Mouse (Mus musculus): ENCODE measurements at regions not wholly inside any gene's neighbourhood (a gene's known extent, or its start where the extent isn't known, plus 50 kb on each side); places are given as distances from the start of the nearest gene placed in this dataset.
A peak's percentile ranks its signal among the peaks of the same experiment; 100 is the strongest.

DNA sequence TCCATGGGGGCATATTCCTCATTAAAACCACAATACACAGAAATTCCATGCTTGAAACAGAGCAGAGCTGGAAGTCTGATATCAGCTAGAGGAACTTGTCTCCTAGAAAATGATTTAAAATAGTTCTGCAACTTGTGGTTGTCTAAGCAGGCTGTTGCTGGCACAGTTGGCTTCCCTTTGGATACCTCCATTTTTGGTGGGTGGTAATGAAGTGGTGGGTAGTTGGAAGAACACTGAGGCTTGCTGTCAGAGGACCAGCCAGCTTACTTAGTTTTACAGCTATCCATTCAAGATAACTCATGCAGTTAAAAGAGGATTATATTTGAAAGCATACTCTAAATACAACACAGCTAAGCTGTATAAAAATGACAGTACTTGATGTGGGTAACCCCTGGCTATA, 385.6 kb downstream of the Prdm13 start:
- Histone ChIP-seq H3K27me3 (ENCODE audit: control insufficient read depth, insufficient read depth, low read length) (no peaks in the 10 kb centered on the region), H3K4me1 (ENCODE audit: control insufficient read depth, insufficient read depth, low read length) (no peaks in the 10 kb centered on the region), H3K4me2 (ENCODE audit: low read depth, low read length) (no peak overlapping the region), H3K4me3 (replicated peaks; ENCODE audit: low read length) (no peak overlapping the region), H3K36me3 (ENCODE audit: control insufficient read depth, insufficient read depth, low read length) (no peaks in the 10 kb centered on the region), H3K9ac (ENCODE audit: low read length) (no peak overlapping the region), H3K9me3 (replicated peaks; ENCODE audit: control insufficient read depth, low read length) (no peaks in the 10 kb centered on the region), H3K27ac (ENCODE audit: low read length) (no peak overlapping the region)
- no peak for ATAC-seq (ENCODE audit: insufficient read depth, low FRiP score)

- Histone ChIP-seq H3K36me3 (ENCODE audit: control insufficient read depth, insufficient read depth, low read length) (no peaks in the 10 kb centered on the region), H3K4me2 (ENCODE audit: low read depth, low read length) (no peak overlapping the region), H3K9me3 (replicated peaks; ENCODE audit: control insufficient read depth, low read length) (no peaks in the 10 kb centered on the region), H3K9ac (ENCODE audit: low read length) (no peak overlapping the region), H3K4me3 (replicated peaks; ENCODE audit: low read length) (no peak overlapping the region), H3K27ac (ENCODE audit: low read length) (no peak overlapping the region), H3K4me1 (ENCODE audit: control insufficient read depth, insufficient read depth, low read length) (no peaks in the 10 kb centered on the region), H3K27me3 (ENCODE audit: control insufficient read depth, insufficient read depth, low read length) (no peaks in the 10 kb centered on the region)
- 64% methylated on average over 2 of the region's 2 CpGs for WGBS
- ATAC-seq (ENCODE audit: insufficient read depth, low FRiP score) = no peak
These were observed 418.5 kb downstream of the Prdm13 start for GRCm38 (mm10) chr4:21267302-21267701.

DNA sequence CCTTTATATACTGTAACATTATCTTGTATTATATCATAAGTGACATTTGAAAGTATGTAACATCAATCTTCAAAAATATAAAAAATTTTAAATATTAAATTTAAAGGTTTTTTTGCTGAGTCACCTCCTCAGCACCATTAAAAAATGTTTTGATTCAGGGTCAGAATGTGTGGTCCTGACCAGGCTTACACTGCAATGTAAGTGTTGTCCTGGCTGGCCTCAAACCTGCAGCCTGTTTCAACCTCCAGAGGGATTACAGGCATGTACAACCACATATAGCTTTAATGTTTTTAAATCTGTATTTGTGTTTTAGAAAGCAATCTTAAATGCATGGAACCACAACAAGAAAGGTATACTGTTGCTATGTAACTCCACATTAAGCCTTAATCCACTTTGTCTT, 418.9 kb downstream of the Prdm13 start:
- no peaks in the 10 kb centered on the region for H3K9me3 ChIP-seq (replicated peaks; ENCODE audit: control insufficient read depth, low read length)
- no peaks in the 10 kb centered on the region for H3K4me1 ChIP-seq (ENCODE audit: control insufficient read depth, insufficient read depth, low read length)
- no peak for ATAC-seq (ENCODE audit: insufficient read depth, low FRiP score)
- no peaks in the 10 kb centered on the region for H3K36me3 ChIP-seq (ENCODE audit: control insufficient read depth, insufficient read depth, low read length)
- H3K9ac ChIP-seq (ENCODE audit: low read length) = no peak overlapping the region
- H3K4me3 ChIP-seq (replicated peaks; ENCODE audit: low read length) = no peak overlapping the region
- no peak overlapping the region for H3K27ac ChIP-seq (ENCODE audit: low read length)
- H3K4me2 ChIP-seq (ENCODE audit: low read depth, low read length) = no peak overlapping the region
- no peaks in the 10 kb centered on the region for H3K27me3 ChIP-seq (ENCODE audit: control insufficient read depth, insufficient read depth, low read length)

DNA sequence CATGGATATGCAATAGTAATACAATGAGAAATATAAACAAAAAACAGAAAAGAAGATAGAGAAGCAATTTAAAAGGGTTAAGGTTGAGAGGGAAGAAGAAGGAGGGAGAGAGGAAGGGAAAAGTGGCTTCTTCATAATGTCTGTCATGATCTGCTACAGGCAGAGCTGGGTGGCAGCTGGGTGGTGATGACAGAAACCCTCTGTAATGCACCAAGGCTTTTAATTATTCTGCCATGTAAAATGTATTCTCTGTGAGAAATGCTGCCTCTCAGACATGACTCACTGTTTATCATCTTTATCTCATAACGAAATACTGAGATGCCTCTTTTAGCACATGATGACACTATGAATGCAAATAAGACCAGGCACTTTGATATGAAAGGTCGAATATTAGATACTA, 435.4 kb downstream of the Prdm13 start:
- ATAC-seq (ENCODE audit: insufficient read depth, low FRiP score) = no peak
- H3K4me3 ChIP-seq (replicated peaks; ENCODE audit: low read length) = no peak overlapping the region
- 51% methylated on average over 2 of the region's 2 CpGs for WGBS
- H3K9ac ChIP-seq (ENCODE audit: low read length) = no peak overlapping the region
- H3K36me3 ChIP-seq (ENCODE audit: control insufficient read depth, insufficient read depth, low read length) = no peaks in the 10 kb centered on the region
- no peaks in the 10 kb centered on the region for H3K27me3 ChIP-seq (ENCODE audit: control insufficient read depth, insufficient read depth, low read length)
- no peaks in the 10 kb centered on the region for H3K4me1 ChIP-seq (ENCODE audit: control insufficient read depth, insufficient read depth, low read length)
- H3K9me3 ChIP-seq (replicated peaks; ENCODE audit: control insufficient read depth, low read length) = no peaks in the 10 kb centered on the region
- no peak overlapping the region for H3K27ac ChIP-seq (ENCODE audit: low read length)
- no peak overlapping the region for H3K4me2 ChIP-seq (ENCODE audit: low read depth, low read length)

DNA sequence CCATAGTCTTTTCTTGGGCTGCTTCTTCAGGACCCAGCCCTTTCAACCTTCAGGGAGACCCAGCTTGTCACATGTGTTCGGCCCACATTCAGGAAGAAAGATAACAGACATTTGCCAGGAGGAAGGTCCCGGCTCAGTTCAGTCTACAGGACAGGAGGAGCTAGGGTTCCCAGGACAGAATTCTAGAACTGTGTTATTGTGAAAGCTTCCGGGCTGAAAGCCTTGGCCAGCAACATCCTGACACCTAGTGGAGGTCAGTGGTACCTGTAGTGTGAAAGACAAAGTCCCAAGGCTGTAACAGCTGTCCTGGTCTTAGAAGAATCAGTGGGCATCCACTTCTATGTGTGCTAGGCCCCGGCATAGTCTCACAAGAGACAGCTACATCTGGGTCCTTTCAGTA, 463.1 kb downstream of the Prdm13 start:
- Histone ChIP-seq H3K36me3 (ENCODE audit: control insufficient read depth, insufficient read depth, low read length) (no peaks in the 10 kb centered on the region), H3K4me3 (replicated peaks; ENCODE audit: low read length) (no peak overlapping the region), H3K4me1 (ENCODE audit: control insufficient read depth, insufficient read depth, low read length) (no peaks in the 10 kb centered on the region), H3K27me3 (ENCODE audit: control insufficient read depth, insufficient read depth, low read length) (no peaks in the 10 kb centered on the region), H3K27ac (ENCODE audit: low read length) (no peak overlapping the region), H3K9me3 (replicated peaks; ENCODE audit: control insufficient read depth, low read length) (no peaks in the 10 kb centered on the region), H3K9ac (ENCODE audit: low read length) (peak overlapping the region; percentile 35; the same call in 1 of the 2 replicates), H3K4me2 (ENCODE audit: low read depth, low read length) (no peak overlapping the region)
- ATAC-seq (ENCODE audit: insufficient read depth, low FRiP score) = peak; percentile 44; the same call in 1 of the 2 replicates
- WGBS = 24% methylated on average over 4 of the region's 4 CpGs

DNA sequence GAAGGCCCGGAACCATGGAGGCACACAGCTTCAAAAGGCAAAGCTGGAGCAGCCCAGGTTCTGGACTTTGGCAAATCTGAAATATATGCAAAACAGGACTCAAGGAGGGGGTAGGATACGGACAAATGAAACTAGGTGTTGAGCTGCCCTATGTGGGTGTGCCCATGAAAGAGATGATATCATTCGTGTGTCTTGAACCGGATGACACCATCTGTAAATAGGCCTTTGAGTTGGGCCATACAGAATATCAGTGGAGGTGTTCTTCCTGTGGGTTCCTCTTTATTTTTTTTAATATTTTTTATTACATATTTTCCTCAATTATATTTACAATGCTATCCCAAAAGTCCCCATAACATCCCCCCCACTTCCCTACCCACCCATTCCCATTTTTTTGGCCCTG, 478.1 kb downstream of the Prdm13 start:
- Histone ChIP-seq H3K4me1 (ENCODE audit: control insufficient read depth, insufficient read depth, low read length) (no peaks in the 10 kb centered on the region), H3K27ac (ENCODE audit: low read length) (no peak overlapping the region), H3K9me3 (replicated peaks; ENCODE audit: control insufficient read depth, low read length) (no peaks in the 10 kb centered on the region), H3K27me3 (ENCODE audit: control insufficient read depth, insufficient read depth, low read length) (no peaks in the 10 kb centered on the region), H3K9ac (ENCODE audit: low read length) (no peak overlapping the region), H3K4me3 (replicated peaks; ENCODE audit: low read length) (no peak overlapping the region), H3K36me3 (ENCODE audit: control insufficient read depth, insufficient read depth, low read length) (no peaks in the 10 kb centered on the region), H3K4me2 (ENCODE audit: low read depth, low read length) (no peak overlapping the region)
- WGBS = 96% methylated on average over 4 of the region's 4 CpGs
- ATAC-seq (ENCODE audit: insufficient read depth, low FRiP score) = no peak

GRCm38 (mm10) chr4:21195620-21196019, 490.1 kb downstream of the Prdm13 start:
- WGBS = 74% methylated on average over 1 of the region's 1 CpGs
- no peaks in the 10 kb centered on the region for H3K4me1 ChIP-seq (ENCODE audit: control insufficient read depth, insufficient read depth, low read length)
- H3K27me3 ChIP-seq (ENCODE audit: control insufficient read depth, insufficient read depth, low read length) = no peaks in the 10 kb centered on the region
- H3K9me3 ChIP-seq (replicated peaks; ENCODE audit: control insufficient read depth, low read length) = no peaks in the 10 kb centered on the region
- no peak overlapping the region for H3K4me2 ChIP-seq (ENCODE audit: low read depth, low read length)
- no peak overlapping the region for H3K27ac ChIP-seq (ENCODE audit: low read length)
- H3K9ac ChIP-seq (ENCODE audit: low read length) = no peak overlapping the region
- no peaks in the 10 kb centered on the region for H3K36me3 ChIP-seq (ENCODE audit: control insufficient read depth, insufficient read depth, low read length)
- ATAC-seq (ENCODE audit: insufficient read depth, low FRiP score) = no peak
- H3K4me3 ChIP-seq (replicated peaks; ENCODE audit: low read length) = no peak overlapping the region

- no peak for ATAC-seq (ENCODE audit: insufficient read depth, low FRiP score)
These were observed 512.0 kb downstream of the Prdm13 start for GRCm38 (mm10) chr4:21173789-21174188.

GRCm38 (mm10) chr4:21173019-21173418, 512.7 kb downstream of the Prdm13 start:
- no peak for ATAC-seq (ENCODE audit: insufficient read depth, low FRiP score)
- WGBS = 85% methylated on average over 1 of the region's 1 CpGs
- no peaks in the 10 kb centered on the region for H3K36me3 ChIP-seq (ENCODE audit: control insufficient read depth, insufficient read depth, low read length)

More at GRCm38 (mm10) chr4:21173789-21174188, 512.0 kb downstream of the Prdm13 start:
- H3K4me3 ChIP-seq (replicated peaks; ENCODE audit: low read length) = no peak overlapping the region
- no peak overlapping the region for H3K27ac ChIP-seq (ENCODE audit: low read length)
- H3K9ac ChIP-seq (ENCODE audit: low read length) = no peak overlapping the region
- no peak overlapping the region for H3K4me2 ChIP-seq (ENCODE audit: low read depth, low read length)
- no peaks in the 10 kb centered on the region for H3K27me3 ChIP-seq (ENCODE audit: control insufficient read depth, insufficient read depth, low read length)
- no peaks in the 10 kb centered on the region for H3K9me3 ChIP-seq (replicated peaks; ENCODE audit: control insufficient read depth, low read length)
- H3K4me1 ChIP-seq (ENCODE audit: control insufficient read depth, insufficient read depth, low read length) = no peaks in the 10 kb centered on the region
- H3K36me3 ChIP-seq (ENCODE audit: control insufficient read depth, insufficient read depth, low read length) = no peaks in the 10 kb centered on the region
- WGBS = 75% methylated on average over 6 of the region's 6 CpGs

DNA sequence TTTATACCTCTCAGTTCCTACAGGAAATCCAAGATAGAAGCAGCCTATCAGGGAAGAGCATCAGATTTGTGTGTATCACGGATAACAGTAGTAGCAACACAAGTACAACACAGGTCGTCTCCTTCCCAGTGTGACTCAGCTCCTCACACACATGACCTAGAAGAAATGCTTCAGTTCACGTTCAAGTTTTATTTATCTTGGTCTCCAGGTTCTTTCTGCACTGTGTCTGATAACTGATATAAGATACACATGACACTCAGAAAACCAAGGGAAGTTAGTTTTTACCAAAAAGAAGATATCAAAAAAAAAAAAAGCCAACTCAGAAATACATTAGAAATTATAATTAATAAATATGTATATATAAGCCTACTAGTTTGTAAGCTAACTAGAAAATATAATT, 515.0 kb downstream of the Prdm13 start:
- Histone ChIP-seq H3K4me3 (replicated peaks; ENCODE audit: low read length) (no peak overlapping the region), H3K27ac (ENCODE audit: low read length) (no peak overlapping the region), H3K9ac (ENCODE audit: low read length) (no peak overlapping the region), H3K9me3 (replicated peaks; ENCODE audit: control insufficient read depth, low read length) (no peaks in the 10 kb centered on the region), H3K36me3 (ENCODE audit: control insufficient read depth, insufficient read depth, low read length) (no peaks in the 10 kb centered on the region), H3K4me2 (ENCODE audit: low read depth, low read length) (no peak overlapping the region), H3K4me1 (ENCODE audit: control insufficient read depth, insufficient read depth, low read length) (no peaks in the 10 kb centered on the region), H3K27me3 (ENCODE audit: control insufficient read depth, insufficient read depth, low read length) (no peaks in the 10 kb centered on the region)
- no peak for ATAC-seq (ENCODE audit: insufficient read depth, low FRiP score)
- 62% methylated on average over 3 of the region's 3 CpGs for WGBS

More at GRCm38 (mm10) chr4:21173019-21173418, 512.7 kb downstream of the Prdm13 start:
- Histone ChIP-seq H3K27me3 (ENCODE audit: control insufficient read depth, insufficient read depth, low read length) (no peaks in the 10 kb centered on the region), H3K4me1 (ENCODE audit: control insufficient read depth, insufficient read depth, low read length) (no peaks in the 10 kb centered on the region), H3K27ac (ENCODE audit: low read length) (no peak overlapping the region), H3K4me2 (ENCODE audit: low read depth, low read length) (no peak overlapping the region), H3K9me3 (replicated peaks; ENCODE audit: control insufficient read depth, low read length) (no peaks in the 10 kb centered on the region), H3K9ac (ENCODE audit: low read length) (no peak overlapping the region), H3K4me3 (replicated peaks; ENCODE audit: low read length) (no peak overlapping the region)

Data from stomach, embryonic 16.5 days (tissue).